Mouse (Mus musculus) forebrain, embryonic 14.5 days (tissue): Measurements from ENCODE around the gene Cdh26. TPM values are rescaled to one million over a fixed set of nuclear protein-coding genes. Genes with fewer than 3 reads are reported as not detected.

ENCODE experiments used
- ATAC-seq: fragments of 200-750 bp; cut with Nextera tagmentation; 2 replicates; pipeline ENCODE4 v1.8.0; 2017; ENCODE audit warnings: mild to moderate bottlenecking, moderate library complexity
- DNase-seq: peaks from one replicate; pipeline ENCODE4 v3.0.0-alpha.2; 2015; ENCODE audit warnings: low spot score
- H3K27ac ChIP-seq: fragments of 300-500 bp; sonication (generic); 2 replicates; pipeline ENCODE4 v1.5.1; 2014; ENCODE audit warnings: low read depth, mild to moderate bottlenecking, control low read depth, low read length, moderate library complexity
- H3K27me3 ChIP-seq: fragments of 300-500 bp; sonication (generic); replicated peaks from 2 replicates; pipeline ENCODE4 v1.6.1; 2014; ENCODE audit warnings: low read length, control low read depth, mixed read lengths; ENCODE audit not compliant: control insufficient read depth, insufficient read depth
- H3K36me3 ChIP-seq: fragments of 300-500 bp; sonication (generic); 2 replicates; pipeline ENCODE4 v1.6.1; 2014; ENCODE audit warnings: low read length, control low read depth; ENCODE audit not compliant: control insufficient read depth, insufficient read depth
- H3K4me1 ChIP-seq: fragments of 300-500 bp; sonication (generic); 2 replicates; pipeline ENCODE4 v1.6.1; 2014; ENCODE audit warnings: antibody characterized with exemption, low read length, control low read depth; ENCODE audit not compliant: control insufficient read depth, insufficient read depth
- H3K4me2 ChIP-seq: fragments of 300-500 bp; sonication (generic); 2 replicates; pipeline ENCODE4 v1.6.1; 2014; ENCODE audit warnings: mild to moderate bottlenecking, control low read depth, low read length
- H3K4me3 ChIP-seq: fragments of 300-500 bp; sonication (generic); 2 replicates; pipeline ENCODE4 v1.5.1; 2014; ENCODE audit warnings: low read depth, low read length, control low read depth
- H3K9ac ChIP-seq: fragments of 300-500 bp; sonication (generic); 2 replicates; pipeline ENCODE4 v1.6.1; 2014; ENCODE audit warnings: mild to moderate bottlenecking, low read length, control low read depth, moderate library complexity
- H3K9me3 ChIP-seq: fragments of 300-500 bp; sonication (generic); replicated peaks from 2 replicates; pipeline ENCODE4 v1.6.1; 2016; ENCODE audit warnings: low read length, control low read depth, mixed read lengths; ENCODE audit not compliant: control insufficient read depth
- WGBS: fragments of 180-500 bp; shearing (Covaris S2); extraction: QIAGEN DNeasy Blood & Tissue Kit; methylation state at CpG from one replicate; pipeline ENCODE4 v1.1.7; 2014; 5-methylcytosine and 5-hydroxymethylcytosine counted together
- polyA plus RNA-seq: library from polyadenylated mRNA; unstranded; fragments of >200 nt; fragmentation: Nextera tagmentation; extraction: Ambion mirVana; gene quantifications from 2 replicates; pipeline ENCODE4 v1.2.1, GENCODE M21; 2014

The Cdh26 gene
- polyA plus RNA-seq, 1 experiment from 2014 or later: 0.11 TPM

- H3K36me3 ChIP-seq: no peaks in the 10 kb centered on the region
- no peak overlapping the region for H3K9ac ChIP-seq
- no peaks in the 10 kb centered on the region for H3K27me3 ChIP-seq
- ATAC-seq: no peak
- no peaks in the 10 kb centered on the region for H3K4me1 ChIP-seq
- no peak overlapping the region for H3K27ac ChIP-seq
- DNase-seq: no peak
- H3K4me3 ChIP-seq: no peak overlapping the region
- no peak overlapping the region for H3K4me2 ChIP-seq
- WGBS: 52% methylated on average over 10 of the region's 10 CpGs
- H3K9me3 ChIP-seq: no peaks in the 10 kb centered on the region
These were observed 53.1 kb downstream of the Cdh26 start for GRCm38 (mm10) chr2:178483462-178483861.

- Histone ChIP-seq H3K27me3 (no peaks in the 10 kb centered on the region), H3K4me2 (no peak overlapping the region), H3K9ac (no peak overlapping the region), H3K4me3 (no peak overlapping the region), H3K4me1 (no peaks in the 10 kb centered on the region), H3K27ac (no peak overlapping the region), H3K9me3 (no peaks in the 10 kb centered on the region), H3K36me3 (no peaks in the 10 kb centered on the region)
- WGBS: 85% methylated on average over 4 of the region's 4 CpGs
- no peak for ATAC-seq
- no peak for DNase-seq
These were observed 57.9 kb downstream of the Cdh26 start for GRCm38 (mm10) chr2:178488276-178488675.

- Histone ChIP-seq H3K27ac (no peak overlapping the region), H3K4me2 (no peak overlapping the region), H3K27me3 (no peaks in the 10 kb centered on the region), H3K4me3 (no peak overlapping the region), H3K9me3 (no peaks in the 10 kb centered on the region), H3K4me1 (no peaks in the 10 kb centered on the region), H3K9ac (no peak overlapping the region), H3K36me3 (no peaks in the 10 kb centered on the region)
- ATAC-seq: no peak
- WGBS: 69% methylated on average over 9 of the region's 9 CpGs
- peak; percentile 28 for DNase-seq
These were observed 60.1 kb downstream of the Cdh26 start for GRCm38 (mm10) chr2:178490245-178490920.

GRCm38 (mm10) chr2:178494066-178494465 lies 63.7 kb downstream of the Cdh26 start:
- DNase-seq (no peak), ATAC-seq (no peak)
- H3K4me1 ChIP-seq: peaks cover 3% of the 10 kb centered on the region; the same call in 1 of the 2 replicates
- 85% methylated on average over 11 of the region's 11 CpGs for whole genome bisulfite sequencing
- no peaks in the 10 kb centered on the region for H3K36me3 ChIP-seq
- no peak overlapping the region for H3K4me3 ChIP-seq
- no peak overlapping the region for H3K27ac ChIP-seq
- no peak overlapping the region for H3K4me2 ChIP-seq
- H3K9ac ChIP-seq: no peak overlapping the region
- no peaks in the 10 kb centered on the region for H3K27me3 ChIP-seq
- H3K9me3 ChIP-seq: no peaks in the 10 kb centered on the region

GRCm38 (mm10) chr2:178495816-178496215 lies 65.5 kb downstream of the Cdh26 start:
- H3K4me2 ChIP-seq: no peak overlapping the region
- H3K36me3 ChIP-seq: no peaks in the 10 kb centered on the region
- DNase-seq (no peak), ATAC-seq (no peak)
- H3K27me3 ChIP-seq: no peaks in the 10 kb centered on the region
- H3K4me3 ChIP-seq: no peak overlapping the region
- peaks cover 3% of the 10 kb centered on the region; the same call in 1 of the 2 replicates for H3K4me1 ChIP-seq
- no peaks in the 10 kb centered on the region for H3K9me3 ChIP-seq
- no peak overlapping the region for H3K9ac ChIP-seq
- H3K27ac ChIP-seq: no peak overlapping the region
- WGBS: 94% methylated on average over 2 of the region's 2 CpGs

GRCm38 (mm10) chr2:178497900-178498299 lies 67.6 kb downstream of the Cdh26 start:
- Histone ChIP-seq H3K4me1 (peaks cover 3% of the 10 kb centered on the region; the same call in 1 of the 2 replicates), H3K36me3 (no peaks in the 10 kb centered on the region), H3K27ac (no peak overlapping the region), H3K4me3 (no peak overlapping the region), H3K27me3 (no peaks in the 10 kb centered on the region), H3K4me2 (no peak overlapping the region), H3K9ac (no peak overlapping the region), H3K9me3 (no peaks in the 10 kb centered on the region)
- 72% methylated on average over 1 of the region's 1 CpGs for WGBS
- DNase-seq: no peak
- peak; percentile 27; the same call in 1 of the 2 replicates for ATAC-seq

- no peaks in the 10 kb centered on the region for H3K9me3 ChIP-seq
- no peak overlapping the region for H3K4me3 ChIP-seq
- WGBS: 27% methylated on average over 5 of the region's 5 CpGs
- H3K9ac ChIP-seq: no peak overlapping the region
- no peak overlapping the region for H3K4me2 ChIP-seq
- no peak overlapping the region for H3K27ac ChIP-seq
- H3K36me3 ChIP-seq: no peaks in the 10 kb centered on the region
- H3K4me1 ChIP-seq: peaks cover 3% of the 10 kb centered on the region; the same call in 1 of the 2 replicates
- H3K27me3 ChIP-seq: no peaks in the 10 kb centered on the region
- peak; percentile 85 for ATAC-seq
- DNase-seq: peak; percentile 88
These were observed 68.1 kb downstream of the Cdh26 start for GRCm38 (mm10) chr2:178498409-178498808.

GRCm38 (mm10) chr2:178502469-178502868 lies 72.1 kb downstream of the Cdh26 start:
- H3K36me3 ChIP-seq: no peaks in the 10 kb centered on the region
- WGBS: 39% methylated on average over 10 of the region's 10 CpGs
- no peak overlapping the region for H3K4me3 ChIP-seq
- H3K4me2 ChIP-seq: no peak overlapping the region
- peaks cover 3% of the 10 kb centered on the region; the same call in 1 of the 2 replicates for H3K4me1 ChIP-seq
- no peak overlapping the region for H3K27ac ChIP-seq
- H3K9ac ChIP-seq: no peak overlapping the region
- H3K9me3 ChIP-seq: no peaks in the 10 kb centered on the region
- no peaks in the 10 kb centered on the region for H3K27me3 ChIP-seq
- DNase-seq (peak; percentile 51), ATAC-seq (no peak)

GRCm38 (mm10) chr2:178506056-178506455 lies 75.7 kb downstream of the Cdh26 start:
- 87% methylated on average over 12 of the region's 12 CpGs for WGBS
- H3K27ac ChIP-seq: no peak overlapping the region
- no peaks in the 10 kb centered on the region for H3K9me3 ChIP-seq
- no peaks in the 10 kb centered on the region for H3K27me3 ChIP-seq
- no peak for ATAC-seq
- no peaks in the 10 kb centered on the region for H3K36me3 ChIP-seq
- no peak overlapping the region for H3K4me3 ChIP-seq
- no peak for DNase-seq
- H3K4me1 ChIP-seq: no peaks in the 10 kb centered on the region
- no peak overlapping the region for H3K9ac ChIP-seq
- H3K4me2 ChIP-seq: no peak overlapping the region
